Mouse (Mus musculus): ENCODE measurements around the gene Spry2. TPM values are rescaled to one million over a fixed set of nuclear protein-coding genes. Genes with fewer than 3 reads are reported as not detected.
A peak's percentile ranks its signal among the peaks of the same experiment; 100 is the strongest.

Gene Spry2
- total RNA-seq (2021) = 10 to 100 TPM; 52.3 to 54.4 TPM

- peak; percentile 95 to 96 for DNase-seq
- intact Hi-C loops (cut with DNase I) = loop anchor here (1.0 to 10.0 kb wide), 7 partner anchors 165 to 640 kb away; partner anchors contain the start of gene Ndfip2
Observed at GRCm38 (mm10) chr14:105896791-105897568, at the start of gene Spry2. TSS of gene Spry2 (minus strand) at chr14:105896819.

GRCm38 (mm10) chr14:105941353-105941752 lies 44.7 kb upstream of the Spry2 start:
- DNase-seq = peak; percentile 9 to 18
- intact Hi-C loops (cut with DNase I) = no loop called here

- no peak for DNase-seq
- intact Hi-C loops (cut with DNase I) = no loop called here
Observed at GRCm38 (mm10) chr14:105926726-105927125, 30.1 kb upstream of the Spry2 start.

- no peak for DNase-seq
- intact Hi-C loops (cut with DNase I) = loop anchor here (2.0 kb wide), 1 partner anchor 529 kb away; no protein-coding TSS in a partner anchor
Observed at GRCm38 (mm10) chr14:105925305-105925704, 28.7 kb upstream of the Spry2 start.

- intact Hi-C loops (cut with DNase I) = loop anchor here (2.0 kb wide), 1 partner anchor 528 kb away; no protein-coding TSS in a partner anchor
- peak; percentile 36 to 55 for DNase-seq
Observed at GRCm38 (mm10) chr14:105924712-105925111, 28.1 kb upstream of the Spry2 start.

- DNase-seq = peak; percentile 9 to 19
- intact Hi-C loops (cut with DNase I) = no loop called here
Observed at GRCm38 (mm10) chr14:105922874-105923273, 26.3 kb upstream of the Spry2 start.

GRCm38 (mm10) chr14:105922427-105922826 lies 25.8 kb upstream of the Spry2 start:
- intact Hi-C loops (cut with DNase I) = no loop called here
- no peak for DNase-seq

GRCm38 (mm10) chr14:105921217-105921695 lies 24.6 kb upstream of the Spry2 start:
- intact Hi-C loops (cut with DNase I) = no loop called here
- DNase-seq = no peak

- peak; percentile 18 to 20 for DNase-seq
- intact Hi-C loops (cut with DNase I) = no loop called here
Observed at GRCm38 (mm10) chr14:105920395-105921216, 24.0 kb upstream of the Spry2 start.

GRCm38 (mm10) chr14:105907216-105907615 lies 10.6 kb upstream of the Spry2 start:
- DNase-seq = no peak
- intact Hi-C loops (cut with DNase I) = no loop called here

GRCm38 (mm10) chr14:105905935-105906334 lies 9.3 kb upstream of the Spry2 start:
- intact Hi-C loops (cut with DNase I) = no loop called here

GRCm38 (mm10) chr14:105905509-105905908 lies 8.9 kb upstream of the Spry2 start:
- DNase-seq = no peak
- intact Hi-C loops (cut with DNase I) = no loop called here

More at GRCm38 (mm10) chr14:105905935-105906334, 9.3 kb upstream of the Spry2 start:
- no peak for DNase-seq

- intact Hi-C loops (cut with DNase I) = no loop called here
- DNase-seq = peak in 1 of 2 experiments; percentile 41
Observed at GRCm38 (mm10) chr14:105902807-105903206, 6.2 kb upstream of the Spry2 start.

- intact Hi-C loops (cut with DNase I) = no loop called here
- no peak for DNase-seq
Observed at GRCm38 (mm10) chr14:105900841-105901240, 4.2 kb upstream of the Spry2 start.

- intact Hi-C loops (cut with DNase I) = loop anchor here (5.0 to 10.0 kb wide), 5 partner anchors 422 to 642 kb away; partner anchors contain the start of gene Ndfip2
- no peak for DNase-seq
Observed at GRCm38 (mm10) chr14:105899116-105899515, 2.5 kb upstream of the Spry2 start.

- DNase-seq = peak; percentile 94 to 95
- intact Hi-C loops (cut with DNase I) = loop anchor here (5.0 to 10.0 kb wide), 5 partner anchors 421 to 641 kb away; partner anchors contain the start of gene Ndfip2
Observed at GRCm38 (mm10) chr14:105898266-105899111, 1.9 kb upstream of the Spry2 start.

GRCm38 (mm10) chr14:105897569-105898101 lies 1.0 kb upstream of the Spry2 start:
- peak; percentile 82 for DNase-seq
- intact Hi-C loops (cut with DNase I) = loop anchor here (2.0 to 10.0 kb wide), 6 partner anchors 420 to 640 kb away; partner anchors contain the start of gene Ndfip2

- intact Hi-C loops (cut with DNase I) = loop anchor here (1.0 to 10.0 kb wide), 7 partner anchors 164 to 639 kb away; partner anchors contain the start of gene Ndfip2
- DNase-seq = peak; percentile 66 to 70
Observed at GRCm38 (mm10) chr14:105895961-105896651, 513 bp downstream of the Spry2 start.

All from heart, postnatal 10 days (tissue).